Mouse (Mus musculus): ENCODE results near the gene Ppp1r9a.

The Ppp1r9a gene

DNA sequence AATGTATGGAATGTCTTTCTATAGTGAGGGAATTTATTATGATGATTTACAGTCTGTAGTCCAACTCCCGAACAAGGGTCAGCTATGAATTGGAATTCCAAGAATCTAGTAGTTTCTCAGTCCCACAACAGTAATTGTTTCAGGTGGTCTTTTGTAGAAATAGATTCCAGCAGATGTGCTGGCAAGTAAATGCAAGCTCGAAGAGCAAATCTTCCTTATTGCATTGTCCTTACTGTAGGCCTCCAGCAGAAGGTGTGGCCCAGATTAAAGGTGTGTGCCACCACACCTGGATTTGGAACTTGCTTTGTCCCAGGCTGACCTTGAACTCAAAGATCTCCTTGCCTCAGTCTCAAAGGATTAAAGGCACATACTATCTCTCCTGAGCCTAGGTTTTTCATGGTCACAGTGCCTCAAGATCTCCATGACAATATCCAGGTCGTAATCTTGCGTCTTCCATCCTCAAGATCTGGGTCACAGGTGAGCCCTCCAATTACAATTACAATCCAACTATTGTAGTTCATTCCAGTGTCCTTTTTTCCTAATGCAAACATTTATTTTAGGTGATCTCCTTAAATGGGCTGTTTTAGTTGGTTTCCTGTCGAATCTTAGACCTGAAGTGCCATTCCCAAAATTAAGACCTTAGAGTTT, 130.4 kb downstream of the Ppp1r9a start:
- ATAC-seq (ENCODE audit: insufficient number of reproducible peaks, low FRiP score, low TSS enrichment): no peak

DNA sequence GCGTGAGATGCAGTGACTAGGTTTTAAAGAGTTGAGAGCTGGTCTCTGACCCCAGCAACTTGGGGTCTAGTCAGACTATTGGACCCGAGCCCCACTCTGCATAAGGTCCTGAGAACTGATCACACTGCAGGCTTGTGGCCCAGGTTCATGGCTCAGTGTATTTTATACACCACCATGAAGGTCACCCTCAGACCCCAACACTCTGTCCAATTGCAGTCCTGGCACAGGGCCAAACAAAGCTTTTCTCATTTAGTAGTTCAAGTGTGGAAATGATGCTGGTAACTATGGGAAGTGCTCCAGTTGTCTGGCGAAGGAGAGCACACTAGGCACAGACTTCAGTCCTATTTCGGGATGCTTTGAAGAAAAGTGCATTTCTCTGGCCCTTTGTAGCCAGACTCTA, 134.5 kb downstream of the Ppp1r9a start:
- ATAC-seq (ENCODE audit: insufficient number of reproducible peaks, low FRiP score, low TSS enrichment): no peak

DNA sequence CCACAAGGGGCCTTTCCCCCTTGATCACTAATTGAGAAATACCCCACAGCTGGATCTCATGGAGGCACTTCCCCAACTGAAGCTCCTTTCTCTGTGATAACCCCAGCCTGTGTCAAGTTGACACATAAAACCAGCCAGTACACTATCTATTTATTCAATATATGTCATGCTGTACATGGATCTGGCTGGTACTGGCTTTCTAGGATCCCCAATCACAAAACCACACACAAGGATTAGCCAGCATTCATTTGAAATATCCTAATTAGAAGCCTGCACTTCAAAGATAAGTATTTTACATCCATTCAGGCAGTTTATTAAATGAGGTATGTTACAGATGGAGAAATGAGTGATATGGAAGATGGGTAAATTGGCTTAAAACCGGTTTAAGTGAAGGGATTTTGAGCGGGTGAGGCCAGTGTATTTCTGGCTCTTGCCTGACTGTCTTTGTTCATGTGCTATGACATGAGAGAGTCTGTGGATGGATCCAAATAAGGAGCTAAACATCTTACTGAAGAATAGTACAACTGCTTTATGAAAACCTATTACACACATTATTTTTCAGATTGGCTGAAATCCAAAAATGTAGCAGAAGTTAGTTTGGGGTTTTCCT, 135.5 kb downstream of the Ppp1r9a start:
- no peak for ATAC-seq (ENCODE audit: insufficient number of reproducible peaks, low FRiP score, low TSS enrichment)

- ATAC-seq (ENCODE audit: insufficient number of reproducible peaks, low FRiP score, low TSS enrichment): no peak
Observed at GRCm38 (mm10) chr6:5039316-5039715, 136.6 kb downstream of the Ppp1r9a start.

DNA sequence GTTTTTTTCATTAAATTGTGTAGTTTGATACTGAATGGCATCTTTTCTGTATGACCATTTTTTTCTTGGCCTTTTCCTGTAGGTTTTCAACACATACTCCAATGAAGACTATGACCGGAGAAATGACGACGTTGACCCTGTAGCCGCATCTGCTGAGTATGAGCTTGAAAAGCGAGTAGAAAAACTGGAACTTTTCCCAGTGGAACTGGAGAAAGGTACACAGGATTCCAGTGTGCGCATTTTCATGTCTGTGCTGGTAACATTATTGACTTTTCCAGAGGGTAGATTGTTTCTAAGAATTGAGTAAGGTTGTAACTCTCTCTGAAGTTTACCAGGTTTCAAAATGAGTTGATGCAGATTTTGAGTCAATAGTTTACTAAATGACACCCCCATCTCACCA, 143.1 kb downstream of the Ppp1r9a start:
- ATAC-seq (ENCODE audit: insufficient number of reproducible peaks, low FRiP score, low TSS enrichment): no peak

GRCm38 (mm10) chr6:5048025-5048424, 145.3 kb downstream of the Ppp1r9a start:
- ATAC-seq (ENCODE audit: insufficient number of reproducible peaks, low FRiP score, low TSS enrichment): no peak

DNA sequence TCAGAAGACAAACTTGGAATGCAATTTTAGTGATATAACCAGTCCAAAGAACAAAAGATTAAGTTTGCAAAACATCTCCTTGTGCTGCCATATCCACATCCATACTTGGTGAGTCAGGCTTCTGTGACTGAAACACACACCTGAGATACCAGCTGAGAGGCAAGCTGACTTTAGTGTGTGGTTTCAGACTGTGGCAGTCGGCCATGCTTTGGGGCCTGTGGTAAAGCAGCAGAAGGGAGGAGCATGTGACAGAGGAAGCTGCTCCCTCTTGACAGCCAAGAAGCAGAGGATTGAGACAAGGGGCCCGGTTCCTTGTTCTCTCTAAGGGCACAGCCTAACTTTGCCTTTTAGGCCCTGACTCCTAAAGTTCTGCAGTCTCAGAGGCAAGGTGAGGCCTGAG, 149.6 kb downstream of the Ppp1r9a start:
- ATAC-seq (ENCODE audit: insufficient number of reproducible peaks, low FRiP score, low TSS enrichment): peak; percentile 82; the same call in 1 of the 2 replicates

- ATAC-seq (ENCODE audit: insufficient number of reproducible peaks, low FRiP score, low TSS enrichment): no peak
Observed at GRCm38 (mm10) chr6:5054446-5055095, 151.9 kb downstream of the Ppp1r9a start.

- no peak for ATAC-seq (ENCODE audit: insufficient number of reproducible peaks, low FRiP score, low TSS enrichment)
Observed at GRCm38 (mm10) chr6:5074736-5075135, 172.0 kb downstream of the Ppp1r9a start.

DNA sequence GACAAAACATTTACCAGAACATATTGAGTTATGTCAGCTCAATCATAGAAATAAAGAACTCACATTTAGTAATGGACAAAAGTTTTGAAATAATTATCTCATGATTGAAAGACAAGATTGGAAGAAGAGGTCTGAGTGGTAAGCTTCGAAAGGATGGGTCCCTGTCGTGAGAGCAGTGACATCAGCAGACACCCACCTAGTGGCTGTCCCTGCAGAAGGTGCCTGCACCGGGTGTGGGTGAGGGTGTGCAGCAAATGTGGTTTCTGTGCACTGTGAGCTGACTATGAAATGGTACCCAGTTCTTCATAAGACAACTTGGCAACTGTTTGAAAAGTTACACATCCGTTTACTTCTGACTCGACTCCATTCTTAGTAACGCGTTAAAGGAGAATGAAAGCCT, 173.0 kb downstream of the Ppp1r9a start:
- ATAC-seq (ENCODE audit: insufficient number of reproducible peaks, low FRiP score, low TSS enrichment): no peak

DNA sequence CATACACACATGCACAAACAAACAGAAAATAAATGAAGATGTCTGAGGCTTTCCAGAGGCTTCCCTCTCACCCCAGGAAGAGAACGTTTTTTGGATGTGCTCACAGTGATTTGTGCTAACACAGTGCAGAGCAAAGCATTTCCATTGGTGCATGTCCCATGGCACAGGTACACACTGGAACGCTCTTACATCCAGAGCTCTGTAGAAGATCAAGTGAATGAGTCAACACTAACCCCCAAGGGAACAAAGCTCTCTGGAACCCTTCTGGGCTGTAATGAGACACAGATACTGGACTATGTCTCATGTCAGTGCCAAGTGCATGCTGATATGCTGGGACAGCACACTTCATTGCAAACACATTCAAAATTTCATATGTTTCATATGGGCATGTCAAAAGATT, 175.3 kb downstream of the Ppp1r9a start:
- ATAC-seq (ENCODE audit: insufficient number of reproducible peaks, low FRiP score, low TSS enrichment): no peak

- no peak for ATAC-seq (ENCODE audit: insufficient number of reproducible peaks, low FRiP score, low TSS enrichment)
Observed at GRCm38 (mm10) chr6:5079108-5079507, 176.4 kb downstream of the Ppp1r9a start.

DNA sequence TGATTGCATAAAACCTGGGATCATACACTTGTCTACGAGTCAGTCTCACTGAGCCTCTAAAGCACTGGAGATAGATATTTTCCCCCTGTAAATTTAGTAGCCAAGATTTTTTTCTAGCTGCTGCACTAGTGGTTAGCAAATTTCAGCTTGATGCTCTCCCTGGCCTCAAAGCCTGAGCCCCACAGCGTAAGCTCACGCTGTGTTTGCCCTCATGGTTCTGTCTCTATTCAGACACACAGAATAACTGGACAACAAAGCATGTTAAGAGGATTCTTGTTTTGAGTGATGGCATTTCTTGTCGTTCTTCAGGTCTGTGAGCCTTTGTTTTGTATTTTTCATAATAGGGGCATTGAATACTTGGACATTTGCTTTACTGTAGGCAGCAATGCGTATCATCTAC, 177.4 kb downstream of the Ppp1r9a start:
- ATAC-seq (ENCODE audit: insufficient number of reproducible peaks, low FRiP score, low TSS enrichment): no peak

- no peak for ATAC-seq (ENCODE audit: insufficient number of reproducible peaks, low FRiP score, low TSS enrichment)
Observed at GRCm38 (mm10) chr6:5080496-5080895, 177.8 kb downstream of the Ppp1r9a start.

DNA sequence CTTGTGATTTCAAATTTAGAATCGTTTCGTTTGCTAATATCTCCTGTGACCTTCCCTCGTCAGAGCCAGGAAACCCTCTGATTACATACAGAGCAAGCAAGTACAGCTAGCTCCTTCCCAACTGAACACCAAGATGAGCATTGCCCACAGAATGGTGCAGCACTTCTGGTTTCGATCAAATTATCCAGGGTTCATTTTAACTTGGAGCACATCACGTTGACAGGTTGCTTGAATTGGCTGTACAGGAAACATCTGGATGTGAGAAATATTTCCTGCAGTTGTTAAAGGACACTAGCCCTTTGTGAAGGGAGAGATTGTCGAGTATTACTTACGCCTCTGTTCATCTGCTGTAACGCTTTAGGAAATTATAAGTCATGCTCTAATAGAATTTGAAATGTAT, 178.4 kb downstream of the Ppp1r9a start:
- no peak for ATAC-seq (ENCODE audit: insufficient number of reproducible peaks, low FRiP score, low TSS enrichment)

DNA sequence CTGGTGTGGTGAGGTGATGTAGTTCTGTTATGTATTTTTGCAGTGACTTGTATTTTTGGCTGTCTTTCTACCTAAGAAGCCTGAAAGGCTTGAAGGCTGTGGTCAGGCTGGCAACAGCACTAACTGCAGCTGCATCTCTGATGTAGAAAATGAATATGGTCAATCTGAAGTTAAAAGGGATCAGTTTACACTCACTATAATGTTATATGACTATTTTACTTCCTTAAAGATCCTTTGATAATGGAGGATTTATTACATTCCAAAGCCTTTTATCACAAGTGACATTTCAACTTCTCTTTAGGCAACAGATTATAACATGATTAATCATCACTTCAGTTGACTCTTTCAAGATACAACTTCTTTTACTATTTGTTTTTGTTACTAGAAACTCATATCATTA, 179.4 kb downstream of the Ppp1r9a start:
- no peak for ATAC-seq (ENCODE audit: insufficient number of reproducible peaks, low FRiP score, low TSS enrichment)

DNA sequence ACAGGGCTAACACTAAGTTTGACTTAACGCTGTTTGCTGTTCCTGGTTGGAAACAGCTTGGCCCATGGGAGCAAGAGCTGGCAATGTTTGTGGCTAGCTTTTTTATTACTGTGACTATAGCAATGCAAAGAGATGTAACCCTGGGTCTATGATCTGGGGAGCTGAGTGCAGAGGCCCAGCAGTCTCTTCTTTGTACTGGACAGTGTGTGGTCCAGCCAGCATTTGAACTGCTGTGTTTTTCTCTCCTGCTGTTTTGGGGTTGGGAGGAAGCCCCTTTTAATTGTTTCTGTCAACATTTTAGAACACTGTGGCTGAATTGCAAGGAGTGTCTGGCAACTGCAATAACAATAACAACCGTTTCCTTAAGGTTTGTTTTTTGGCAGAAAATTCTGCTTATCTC, 180.0 kb downstream of the Ppp1r9a start:
- ATAC-seq (ENCODE audit: insufficient number of reproducible peaks, low FRiP score, low TSS enrichment): no peak

DNA sequence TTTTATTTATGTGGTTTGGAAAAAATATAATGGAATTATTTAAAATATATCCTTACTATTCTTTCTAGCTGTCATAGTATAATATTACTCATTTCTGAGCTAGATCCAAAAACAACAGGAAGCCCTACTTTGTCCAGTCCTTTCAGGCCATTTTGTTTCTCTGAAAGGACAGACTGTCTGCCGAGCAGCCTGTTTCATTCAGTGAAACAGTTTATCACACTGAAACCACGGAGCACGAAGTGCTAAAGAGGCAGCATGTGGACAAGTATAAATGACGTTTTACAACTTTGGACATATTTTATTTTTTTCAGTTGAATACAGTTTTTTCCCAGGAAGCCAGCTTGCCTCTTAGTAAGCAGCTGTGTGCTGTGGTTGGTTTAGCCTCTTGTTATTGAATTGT, 181.2 kb downstream of the Ppp1r9a start:
- no peak for ATAC-seq (ENCODE audit: insufficient number of reproducible peaks, low FRiP score, low TSS enrichment)

DNA sequence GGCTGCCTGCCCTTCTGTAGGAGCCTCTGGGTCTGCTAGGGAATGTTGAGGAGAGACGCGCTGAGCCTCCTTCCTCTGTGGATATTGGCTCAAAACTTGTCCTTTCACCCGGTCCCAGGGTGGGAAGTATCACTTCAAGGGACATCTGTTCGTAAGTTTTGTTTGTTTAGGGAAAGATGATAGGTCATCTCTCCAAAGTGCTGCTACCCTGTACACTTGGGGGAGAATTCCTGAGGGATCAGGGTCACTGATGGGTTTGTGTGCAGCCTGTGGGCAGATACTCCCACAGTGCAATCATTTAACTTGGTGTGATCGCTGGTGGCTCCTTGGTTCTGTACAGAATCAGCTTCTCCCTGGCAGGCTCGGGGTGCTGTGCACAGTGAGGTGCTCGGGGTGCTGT, 189.2 kb downstream of the Ppp1r9a start:
- ATAC-seq (ENCODE audit: insufficient number of reproducible peaks, low FRiP score, low TSS enrichment): no peak

- no peak for ATAC-seq (ENCODE audit: insufficient number of reproducible peaks, low FRiP score, low TSS enrichment)
Observed at GRCm38 (mm10) chr6:5092795-5093194, 190.1 kb downstream of the Ppp1r9a start.

GRCm38 (mm10) chr6:5093516-5093915, 190.8 kb downstream of the Ppp1r9a start:
- ATAC-seq (ENCODE audit: insufficient number of reproducible peaks, low FRiP score, low TSS enrichment): no peak
